Mouse (Mus musculus): ENCODE measurements around the gene Ncapd3. TPM values are rescaled to one million over a fixed set of nuclear protein-coding genes. Genes with fewer than 3 reads are reported as not detected.

Ncapd3 gene
- polyA plus RNA-seq, 1 experiment from 2014 or later = 23.4 TPM

DNA sequence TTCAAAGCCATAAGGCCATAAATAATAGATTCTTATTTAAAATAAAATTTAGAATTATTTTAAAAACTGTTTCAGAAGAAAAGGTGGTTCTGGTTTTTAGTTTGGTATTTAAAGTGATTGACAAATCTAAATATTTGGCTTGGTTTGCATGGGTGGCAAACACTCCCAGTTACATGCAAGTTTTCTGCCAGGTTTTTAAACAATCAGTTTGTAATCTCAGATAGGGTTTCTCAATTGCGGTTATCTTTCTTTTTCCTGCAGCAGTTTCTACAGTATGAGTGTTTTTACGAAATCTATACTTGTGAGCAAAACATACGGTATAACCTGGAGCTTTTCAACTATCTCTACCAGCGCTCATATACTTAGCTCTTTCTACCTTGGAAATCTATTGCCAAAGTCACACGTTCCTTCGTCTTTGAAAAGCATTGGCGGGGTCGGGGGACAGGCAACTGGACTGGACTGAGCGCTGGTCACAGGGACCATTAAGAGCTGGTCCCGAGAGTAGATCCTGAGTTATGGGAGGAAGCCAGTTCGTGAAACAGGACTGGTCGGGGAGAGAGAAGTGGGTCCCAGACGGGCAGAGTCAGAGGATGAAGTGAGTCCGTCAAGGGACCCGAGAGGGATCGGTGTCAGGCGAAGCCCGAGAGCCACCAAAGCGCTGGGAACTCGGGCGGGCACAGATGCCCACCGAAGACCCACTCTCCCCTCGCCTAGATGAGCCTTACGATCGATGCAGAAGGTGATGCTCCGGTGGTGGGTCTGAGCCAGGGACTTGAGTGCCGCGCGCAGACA is 31.1 kb upstream of the Ncapd3 start:
- Histone ChIP-seq H3K27me3 (replicated peaks; ENCODE audit: control insufficient read depth, insufficient read depth, low read length) (no peaks in the 10 kb centered on the region), H3K4me2 (ENCODE audit: low read length) (peak overlapping the region; percentile 91), H3K36me3 (ENCODE audit: control insufficient read depth, insufficient read depth) (no peaks in the 10 kb centered on the region; the same call in 1 of the 2 replicates), H3K9me3 (ENCODE audit: control insufficient read depth, low read length) (no peaks in the 10 kb centered on the region), H3K9ac (replicated peaks; ENCODE audit: low read depth, low read length) (peak overlapping the region; percentile 69), H3K27ac (ENCODE audit: low read length) (peak overlapping the region; percentile 9; the same call in 1 of the 2 replicates), H3K4me3 (replicated peaks; ENCODE audit: low read length) (peak overlapping the region; percentile 58), H3K4me1 (replicated peaks; ENCODE audit: control insufficient read depth, insufficient read depth, low read length) (peaks cover 22% of the 10 kb centered on the region)
- peak; percentile 56 for ATAC-seq
- 3% methylated on average over 29 of the region's 29 CpGs for WGBS

GRCm38 (mm10) chr9:26999461-27000395 is 30.2 kb upstream of the Ncapd3 start, which contains the start of the genes Acad8 and Thyn1:
Acad8 (minus strand) TSS chr9:26999566.
Thyn1 (plus strand) TSS chr9:26999710.
- Histone ChIP-seq H3K27me3 (replicated peaks; ENCODE audit: control insufficient read depth, insufficient read depth, low read length) (no peaks in the 10 kb centered on the region), H3K4me1 (replicated peaks; ENCODE audit: control insufficient read depth, insufficient read depth, low read length) (peaks cover 22% of the 10 kb centered on the region), H3K4me3 (replicated peaks; ENCODE audit: low read length) (peak within 1 kb of the TSS; percentile 58), H3K27ac (ENCODE audit: low read length) (peak within 1 kb of the TSS; percentile 17), H3K36me3 (ENCODE audit: control insufficient read depth, insufficient read depth) (no peaks in the 10 kb centered on the region; the same call in 1 of the 2 replicates), H3K4me2 (ENCODE audit: low read length) (peak within 1 kb of the TSS; percentile 91), H3K9ac (replicated peaks; ENCODE audit: low read depth, low read length) (peak within 1 kb of the TSS; percentile 69), H3K9me3 (ENCODE audit: control insufficient read depth, low read length) (no peaks in the 10 kb centered on the region)
- under 1% methylated on average over 35 of the region's 35 CpGs for WGBS
- peak; percentile 100 for ATAC-seq

DNA sequence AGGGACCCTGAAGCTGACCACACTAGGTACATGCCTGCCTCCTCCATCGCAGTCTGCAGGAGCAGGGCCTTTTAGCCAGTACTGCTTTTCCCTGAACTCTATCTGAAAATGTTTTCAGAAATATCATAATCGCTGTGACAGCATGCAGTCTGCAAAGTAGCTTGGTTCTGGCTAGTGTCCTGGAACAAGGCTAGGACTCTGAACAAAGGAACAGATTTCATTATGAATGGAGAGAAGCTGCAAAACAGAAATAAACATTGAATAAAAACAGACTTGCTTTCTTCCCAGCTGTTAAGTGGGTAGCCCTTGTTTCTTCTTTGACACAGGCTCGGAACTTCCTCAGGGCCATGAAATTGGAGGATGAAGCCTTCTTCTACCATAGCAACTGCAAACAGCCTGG is 24.7 kb upstream of the Ncapd3 start:
- H3K4me2 ChIP-seq (ENCODE audit: low read length) = no peak overlapping the region
- no peak overlapping the region for H3K4me3 ChIP-seq (replicated peaks; ENCODE audit: low read length)
- ATAC-seq = no peak
- H3K27ac ChIP-seq (ENCODE audit: low read length) = peak overlapping the region; percentile 80
- H3K36me3 ChIP-seq (ENCODE audit: control insufficient read depth, insufficient read depth) = peaks cover 22% of the 10 kb centered on the region
- no peaks in the 10 kb centered on the region for H3K27me3 ChIP-seq (replicated peaks; ENCODE audit: control insufficient read depth, insufficient read depth, low read length)
- H3K4me1 ChIP-seq (replicated peaks; ENCODE audit: control insufficient read depth, insufficient read depth, low read length) = peaks cover 23% of the 10 kb centered on the region
- WGBS = 79% methylated on average over 3 of the region's 3 CpGs
- no peaks in the 10 kb centered on the region for H3K9me3 ChIP-seq (ENCODE audit: control insufficient read depth, low read length)
- H3K9ac ChIP-seq (replicated peaks; ENCODE audit: low read depth, low read length) = no peak overlapping the region

GRCm38 (mm10) chr9:27005933-27006332 is 24.0 kb upstream of the Ncapd3 start:
- H3K36me3 ChIP-seq (ENCODE audit: control insufficient read depth, insufficient read depth) = peaks cover 27% of the 10 kb centered on the region
- H3K27ac ChIP-seq (ENCODE audit: low read length) = peak overlapping the region; percentile 80
- no peaks in the 10 kb centered on the region for H3K27me3 ChIP-seq (replicated peaks; ENCODE audit: control insufficient read depth, insufficient read depth, low read length)

GRCm38 (mm10) chr9:27006866-27007265 is 23.1 kb upstream of the Ncapd3 start:
- Histone ChIP-seq H3K27ac (ENCODE audit: low read length) (peak overlapping the region; percentile 19; the same call in 1 of the 2 replicates), H3K36me3 (ENCODE audit: control insufficient read depth, insufficient read depth) (peaks cover 32% of the 10 kb centered on the region), H3K4me3 (replicated peaks; ENCODE audit: low read length) (no peak overlapping the region), H3K4me2 (ENCODE audit: low read length) (no peak overlapping the region), H3K27me3 (replicated peaks; ENCODE audit: control insufficient read depth, insufficient read depth, low read length) (no peaks in the 10 kb centered on the region), H3K4me1 (replicated peaks; ENCODE audit: control insufficient read depth, insufficient read depth, low read length) (peaks cover 9% of the 10 kb centered on the region), H3K9me3 (ENCODE audit: control insufficient read depth, low read length) (no peaks in the 10 kb centered on the region), H3K9ac (replicated peaks; ENCODE audit: low read depth, low read length) (no peak overlapping the region)
- WGBS = 91% methylated on average over 5 of the region's 5 CpGs
- no peak for ATAC-seq

More at GRCm38 (mm10) chr9:27005933-27006332, 24.0 kb upstream of the Ncapd3 start:
- Histone ChIP-seq H3K9ac (replicated peaks; ENCODE audit: low read depth, low read length) (no peak overlapping the region), H3K9me3 (ENCODE audit: control insufficient read depth, low read length) (no peaks in the 10 kb centered on the region), H3K4me1 (replicated peaks; ENCODE audit: control insufficient read depth, insufficient read depth, low read length) (peaks cover 16% of the 10 kb centered on the region), H3K4me3 (replicated peaks; ENCODE audit: low read length) (no peak overlapping the region), H3K4me2 (ENCODE audit: low read length) (no peak overlapping the region)
- 50% methylated on average over 1 of the region's 1 CpGs for WGBS
- ATAC-seq = peak; percentile 75

DNA sequence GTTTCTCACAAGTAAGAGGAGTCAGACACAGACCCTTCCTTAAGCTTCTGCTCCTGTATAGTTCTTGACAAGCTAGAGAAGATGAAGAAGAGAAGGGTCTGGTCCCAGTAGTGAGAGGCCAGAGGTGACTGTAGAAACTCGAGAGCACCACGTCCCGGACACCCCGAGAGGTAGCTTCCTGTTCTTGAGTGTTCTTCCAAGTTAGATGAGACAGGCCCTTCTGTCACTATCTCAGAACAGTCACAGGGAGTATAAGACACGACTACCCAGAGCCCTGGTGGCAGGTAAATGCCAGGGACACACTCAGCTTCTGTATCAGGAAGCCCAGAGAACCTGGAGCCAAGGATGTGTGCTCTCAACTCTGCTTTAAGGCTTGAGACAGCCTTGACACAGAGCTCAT is 20.7 kb upstream of the Ncapd3 start:
- Histone ChIP-seq H3K4me3 (replicated peaks; ENCODE audit: low read length) (no peak overlapping the region), H3K4me1 (replicated peaks; ENCODE audit: control insufficient read depth, insufficient read depth, low read length) (peaks cover 9% of the 10 kb centered on the region), H3K4me2 (ENCODE audit: low read length) (no peak overlapping the region), H3K9ac (replicated peaks; ENCODE audit: low read depth, low read length) (no peak overlapping the region), H3K27ac (ENCODE audit: low read length) (no peak overlapping the region), H3K27me3 (replicated peaks; ENCODE audit: control insufficient read depth, insufficient read depth, low read length) (no peaks in the 10 kb centered on the region), H3K9me3 (ENCODE audit: control insufficient read depth, low read length) (no peaks in the 10 kb centered on the region), H3K36me3 (ENCODE audit: control insufficient read depth, insufficient read depth) (peaks cover 45% of the 10 kb centered on the region)
- WGBS = 90% methylated on average over 5 of the region's 5 CpGs
- no peak for ATAC-seq

DNA sequence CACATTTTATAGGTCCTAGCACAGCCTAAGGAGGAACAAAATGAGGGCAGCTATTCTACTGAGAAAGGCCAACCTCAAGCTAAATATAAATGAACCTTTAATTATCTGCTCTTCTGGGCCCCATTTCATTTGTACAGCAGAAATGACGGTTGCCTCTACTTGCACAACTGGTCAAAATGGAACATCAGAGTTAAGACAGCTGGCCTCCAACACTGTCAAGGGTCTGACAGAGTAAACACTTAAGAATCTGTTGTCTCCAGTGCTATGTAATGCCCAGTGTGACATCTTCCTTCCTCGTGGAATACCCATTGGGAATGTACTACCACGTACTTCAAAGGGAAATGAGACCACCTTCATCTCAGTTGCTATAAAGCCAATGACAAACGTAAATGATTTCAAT is 18.4 kb upstream of the Ncapd3 start:
- H3K9me3 ChIP-seq (ENCODE audit: control insufficient read depth, low read length) = no peaks in the 10 kb centered on the region
- no peak overlapping the region for H3K4me2 ChIP-seq (ENCODE audit: low read length)
- H3K4me3 ChIP-seq (replicated peaks; ENCODE audit: low read length) = no peak overlapping the region
- no peaks in the 10 kb centered on the region for H3K27me3 ChIP-seq (replicated peaks; ENCODE audit: control insufficient read depth, insufficient read depth, low read length)
- ATAC-seq = no peak
- no peak overlapping the region for H3K9ac ChIP-seq (replicated peaks; ENCODE audit: low read depth, low read length)
- H3K4me1 ChIP-seq (replicated peaks; ENCODE audit: control insufficient read depth, insufficient read depth, low read length) = no peaks in the 10 kb centered on the region
- H3K27ac ChIP-seq (ENCODE audit: low read length) = no peak overlapping the region
- H3K36me3 ChIP-seq (ENCODE audit: control insufficient read depth, insufficient read depth) = peaks cover 51% of the 10 kb centered on the region
- WGBS = 93% methylated on average over 4 of the region's 4 CpGs

- Histone ChIP-seq H3K4me1 (replicated peaks; ENCODE audit: control insufficient read depth, insufficient read depth, low read length) (no peaks in the 10 kb centered on the region), H3K36me3 (ENCODE audit: control insufficient read depth, insufficient read depth) (peaks cover 23% of the 10 kb centered on the region), H3K4me2 (ENCODE audit: low read length) (no peak overlapping the region), H3K27me3 (replicated peaks; ENCODE audit: control insufficient read depth, insufficient read depth, low read length) (no peaks in the 10 kb centered on the region), H3K9ac (replicated peaks; ENCODE audit: low read depth, low read length) (no peak overlapping the region), H3K9me3 (ENCODE audit: control insufficient read depth, low read length) (no peaks in the 10 kb centered on the region), H3K4me3 (replicated peaks; ENCODE audit: low read length) (no peak overlapping the region), H3K27ac (ENCODE audit: low read length) (no peak overlapping the region)
- WGBS = 95% methylated on average over 10 of the region's 10 CpGs
- no peak for ATAC-seq
Observed at GRCm38 (mm10) chr9:27018961-27019360, 11.0 kb upstream of the Ncapd3 start.

GRCm38 (mm10) chr9:27023681-27024080 is 6.3 kb upstream of the Ncapd3 start:
- Histone ChIP-seq H3K4me1 (replicated peaks; ENCODE audit: control insufficient read depth, insufficient read depth, low read length) (peaks cover 29% of the 10 kb centered on the region), H3K9me3 (ENCODE audit: control insufficient read depth, low read length) (no peaks in the 10 kb centered on the region), H3K36me3 (ENCODE audit: control insufficient read depth, insufficient read depth) (peaks cover 5% of the 10 kb centered on the region; the same call in 1 of the 2 replicates), H3K4me2 (ENCODE audit: low read length) (no peak overlapping the region), H3K9ac (replicated peaks; ENCODE audit: low read depth, low read length) (no peak overlapping the region), H3K27ac (ENCODE audit: low read length) (no peak overlapping the region), H3K4me3 (replicated peaks; ENCODE audit: low read length) (no peak overlapping the region), H3K27me3 (replicated peaks; ENCODE audit: control insufficient read depth, insufficient read depth, low read length) (no peaks in the 10 kb centered on the region)
- 81% methylated on average over 4 of the region's 4 CpGs for WGBS
- no peak for ATAC-seq

All from forebrain, embryonic 16.5 days (tissue).